Mouse (Mus musculus): ENCODE data around the gene Ak7. TPM values are rescaled to one million over a fixed set of nuclear protein-coding genes. Genes with fewer than 3 reads are reported as not detected.

Ak7 gene
- polyA plus RNA-seq, 1 experiment: not detected

- TF ChIP-seq CTCF (IDR thresholded peaks at IDR 0.05; ENCODE audit: low read depth, low read length) (no peak), POLR2A (IDR thresholded peaks at IDR 0.05; ENCODE audit: borderline replicate concordance, low read depth, low read length) (no peak)
- no peak overlapping the region for H3K4me3 ChIP-seq (ENCODE audit: insufficient read depth, low read length)
- peaks cover 10% of the 10 kb centered on the region for H3K4me1 ChIP-seq (ENCODE audit: control insufficient read depth, insufficient read depth, low read length)
- H3K27ac ChIP-seq (ENCODE audit: insufficient read depth, low read depth, low read length): no peak overlapping the region
These were observed 16.3 kb upstream of the Ak7 start for GRCm38 (mm10) chr12:105689435-105689834.

DNA sequence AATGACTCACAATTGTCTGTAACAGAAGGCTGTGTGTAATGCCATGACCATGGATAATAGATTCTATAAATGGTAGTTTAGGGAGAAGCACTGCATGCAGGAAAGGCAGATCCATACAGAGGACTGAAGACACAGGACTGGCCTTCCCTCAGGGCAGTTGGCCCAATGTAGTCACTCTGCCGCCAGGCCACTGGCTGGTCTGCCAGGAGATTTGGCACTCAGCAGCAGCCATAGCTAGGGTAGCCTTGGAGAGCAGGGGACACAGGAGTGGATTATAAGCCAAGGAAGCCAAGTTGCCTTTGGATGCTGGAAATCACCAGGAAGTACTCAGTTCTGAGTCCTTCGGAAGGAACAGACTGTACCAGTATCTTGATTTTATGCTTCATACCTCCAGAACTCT is 11.8 kb upstream of the Ak7 start:
- no peak overlapping the region for H3K4me3 ChIP-seq (ENCODE audit: insufficient read depth, low read length)
- H3K4me1 ChIP-seq (ENCODE audit: control insufficient read depth, insufficient read depth, low read length): peaks cover 3% of the 10 kb centered on the region; the same call in 1 of the 2 replicates
- TF ChIP-seq POLR2A (IDR thresholded peaks at IDR 0.05; ENCODE audit: borderline replicate concordance, low read depth, low read length) (no peak), CTCF (IDR thresholded peaks at IDR 0.05; ENCODE audit: low read depth, low read length) (no peak)
- no peak overlapping the region for H3K27ac ChIP-seq (ENCODE audit: insufficient read depth, low read depth, low read length)

DNA sequence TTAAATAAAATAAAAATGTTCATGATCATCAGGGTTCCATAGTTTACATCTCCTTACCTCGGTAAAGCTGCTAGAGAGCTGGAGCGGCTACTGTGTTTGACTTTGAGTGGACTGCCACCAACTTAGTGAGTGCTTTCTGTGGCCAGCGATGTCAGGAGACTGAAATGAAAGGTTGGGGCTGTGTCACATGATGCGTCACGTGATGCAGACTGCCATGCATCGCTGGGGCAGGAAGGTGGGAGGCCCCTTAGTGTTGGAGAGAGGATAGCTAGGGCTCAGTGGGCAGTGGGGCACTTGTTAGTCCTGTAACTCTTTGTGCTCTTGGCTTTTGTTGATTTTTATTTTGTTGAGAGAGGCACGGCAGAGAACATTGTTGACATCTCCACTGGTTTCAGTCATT is 9.9 kb upstream of the Ak7 start:
- no peak overlapping the region for H3K27ac ChIP-seq (ENCODE audit: insufficient read depth, low read depth, low read length)
- H3K4me3 ChIP-seq (ENCODE audit: insufficient read depth, low read length): no peak overlapping the region
- H3K4me1 ChIP-seq (ENCODE audit: control insufficient read depth, insufficient read depth, low read length): peaks cover 8% of the 10 kb centered on the region
- no peak for TF ChIP-seq CTCF (IDR thresholded peaks at IDR 0.05; ENCODE audit: low read depth, low read length)
- TF ChIP-seq POLR2A (IDR thresholded peaks at IDR 0.05; ENCODE audit: borderline replicate concordance, low read depth, low read length): no peak

DNA sequence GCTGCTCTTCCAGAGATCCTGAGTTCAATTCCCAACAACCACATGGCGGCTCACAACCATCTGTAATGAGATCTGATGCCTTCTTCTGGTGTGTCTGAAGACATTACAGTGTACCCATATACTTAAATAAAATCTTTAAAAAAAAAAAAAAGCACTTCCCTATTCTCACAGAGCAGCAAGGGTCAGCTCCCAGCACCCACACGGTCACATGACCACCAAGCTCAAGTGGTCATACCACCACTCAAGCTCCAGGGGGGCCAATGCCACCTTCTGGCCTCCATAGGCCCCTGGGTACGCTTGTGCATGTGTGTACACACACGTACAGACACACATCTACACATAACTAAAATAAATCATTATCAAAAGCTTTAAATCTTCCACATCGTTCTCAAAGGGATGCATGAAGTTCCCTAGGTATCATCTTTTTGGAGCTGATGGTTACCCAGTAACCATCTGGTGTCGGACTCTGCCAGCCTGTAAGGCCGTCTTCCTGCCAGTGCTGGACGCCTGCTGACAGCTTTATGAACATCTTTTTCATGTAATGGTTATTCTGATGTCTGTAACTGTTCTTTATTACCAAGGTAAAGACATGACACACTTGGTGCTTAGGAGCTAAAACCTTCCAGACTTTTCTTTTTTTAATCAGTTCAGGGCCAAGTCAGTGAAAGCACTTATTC is 8.5 kb upstream of the Ak7 start:
- TF ChIP-seq POLR2A (IDR thresholded peaks at IDR 0.05; ENCODE audit: borderline replicate concordance, low read depth, low read length): no peak
- no peak for TF ChIP-seq CTCF (IDR thresholded peaks at IDR 0.05; ENCODE audit: low read depth, low read length)
- no peak overlapping the region for H3K27ac ChIP-seq (ENCODE audit: insufficient read depth, low read depth, low read length)
- no peak overlapping the region for H3K4me3 ChIP-seq (ENCODE audit: insufficient read depth, low read length)
- peaks cover 11% of the 10 kb centered on the region for H3K4me1 ChIP-seq (ENCODE audit: control insufficient read depth, insufficient read depth, low read length)

DNA sequence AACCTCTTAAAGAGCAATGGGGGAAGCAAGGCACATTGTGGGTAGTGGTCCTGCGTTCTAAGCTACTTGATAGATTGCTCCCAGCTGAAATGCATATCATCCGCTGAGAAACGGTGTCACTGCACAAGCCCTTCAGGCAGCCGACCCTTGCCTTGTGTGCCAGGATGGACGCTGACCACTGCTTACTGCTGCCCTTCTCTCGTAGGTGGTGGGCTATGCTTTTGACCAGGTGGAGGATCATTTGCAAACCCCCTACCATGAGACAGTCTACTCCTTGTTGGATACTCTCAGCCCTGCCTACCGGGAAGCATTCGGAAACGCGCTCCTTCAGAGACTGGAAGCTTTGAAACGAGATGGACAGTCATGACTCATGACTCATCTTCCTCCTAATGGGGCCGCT is 5.3 kb upstream of the Ak7 start:
- Histone ChIP-seq H3K4me3 (ENCODE audit: insufficient read depth, low read length) (no peak overlapping the region), H3K27ac (ENCODE audit: insufficient read depth, low read depth, low read length) (no peak overlapping the region), H3K4me1 (ENCODE audit: control insufficient read depth, insufficient read depth, low read length) (peaks cover 11% of the 10 kb centered on the region)
- TF ChIP-seq POLR2A (IDR thresholded peaks at IDR 0.05; ENCODE audit: borderline replicate concordance, low read depth, low read length) (no peak), CTCF (IDR thresholded peaks at IDR 0.05; ENCODE audit: low read depth, low read length) (no peak)

GRCm38 (mm10) chr12:105718616-105719015 is 12.8 kb downstream of the Ak7 start:
- Histone ChIP-seq H3K27ac (ENCODE audit: insufficient read depth, low read depth, low read length) (no peak overlapping the region), H3K4me3 (ENCODE audit: insufficient read depth, low read length) (no peak overlapping the region), H3K4me1 (ENCODE audit: control insufficient read depth, insufficient read depth, low read length) (no peaks in the 10 kb centered on the region)
- TF ChIP-seq CTCF (IDR thresholded peaks at IDR 0.05; ENCODE audit: low read depth, low read length) (no peak), POLR2A (IDR thresholded peaks at IDR 0.05; ENCODE audit: borderline replicate concordance, low read depth, low read length) (no peak)

GRCm38 (mm10) chr12:105720196-105720595 is 14.4 kb downstream of the Ak7 start:
- no peaks in the 10 kb centered on the region for H3K4me1 ChIP-seq (ENCODE audit: control insufficient read depth, insufficient read depth, low read length)
- H3K27ac ChIP-seq (ENCODE audit: insufficient read depth, low read depth, low read length): no peak overlapping the region
- H3K4me3 ChIP-seq (ENCODE audit: insufficient read depth, low read length): no peak overlapping the region
- TF ChIP-seq CTCF (IDR thresholded peaks at IDR 0.05; ENCODE audit: low read depth, low read length) (no peak), POLR2A (IDR thresholded peaks at IDR 0.05; ENCODE audit: borderline replicate concordance, low read depth, low read length) (no peak)

- H3K4me3 ChIP-seq (ENCODE audit: insufficient read depth, low read length): no peak overlapping the region
- no peak overlapping the region for H3K27ac ChIP-seq (ENCODE audit: insufficient read depth, low read depth, low read length)
- no peak for TF ChIP-seq POLR2A (IDR thresholded peaks at IDR 0.05; ENCODE audit: borderline replicate concordance, low read depth, low read length)
- no peak for TF ChIP-seq CTCF (IDR thresholded peaks at IDR 0.05; ENCODE audit: low read depth, low read length)
- no peaks in the 10 kb centered on the region for H3K4me1 ChIP-seq (ENCODE audit: control insufficient read depth, insufficient read depth, low read length)
These were observed 15.8 kb downstream of the Ak7 start for GRCm38 (mm10) chr12:105721452-105722132.

- no peaks in the 10 kb centered on the region for H3K4me1 ChIP-seq (ENCODE audit: control insufficient read depth, insufficient read depth, low read length)
- H3K4me3 ChIP-seq (ENCODE audit: insufficient read depth, low read length): no peak overlapping the region
- no peak overlapping the region for H3K27ac ChIP-seq (ENCODE audit: insufficient read depth, low read depth, low read length)
- no peak for TF ChIP-seq POLR2A (IDR thresholded peaks at IDR 0.05; ENCODE audit: borderline replicate concordance, low read depth, low read length)
- peak; percentile 32; the same call in 1 of the 2 replicates for TF ChIP-seq CTCF (IDR thresholded peaks at IDR 0.05; ENCODE audit: low read depth, low read length)
These were observed 16.9 kb downstream of the Ak7 start for GRCm38 (mm10) chr12:105722657-105723056.

DNA sequence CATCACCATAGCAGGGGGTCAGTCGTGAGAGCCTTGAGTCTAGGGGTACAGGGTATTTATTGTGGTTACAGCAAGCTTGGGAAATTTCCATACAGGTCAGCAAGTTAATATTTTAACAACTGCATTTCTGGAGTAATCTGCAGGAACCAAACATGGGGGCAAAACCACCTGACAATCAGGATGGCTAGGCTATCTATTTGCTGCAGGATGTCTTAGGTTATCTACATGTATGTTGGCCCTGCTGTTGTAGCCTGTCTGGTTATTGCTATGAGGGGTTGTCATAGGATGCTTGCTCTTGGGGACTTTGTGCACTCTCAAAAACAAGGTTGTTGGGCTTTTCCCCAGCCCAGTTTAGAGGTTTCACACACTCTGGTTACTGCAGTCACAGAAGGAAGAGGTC is 18.8 kb downstream of the Ak7 start:
- no peaks in the 10 kb centered on the region for H3K4me1 ChIP-seq (ENCODE audit: control insufficient read depth, insufficient read depth, low read length)
- H3K27ac ChIP-seq (ENCODE audit: insufficient read depth, low read depth, low read length): no peak overlapping the region
- no peak overlapping the region for H3K4me3 ChIP-seq (ENCODE audit: insufficient read depth, low read length)
- TF ChIP-seq CTCF (IDR thresholded peaks at IDR 0.05; ENCODE audit: low read depth, low read length) (no peak), POLR2A (IDR thresholded peaks at IDR 0.05; ENCODE audit: borderline replicate concordance, low read depth, low read length) (no peak)

Data from bone marrow macrophage, adult 2 months (primary cell).